Mouse (Mus musculus) ES-Bruce4 (cell line): ENCODE measurements around the gene Unc45b.

ENCODE experiments used
- CTCF ChIP-seq: IDR thresholded peaks from one replicate; pipeline ENCODE4 v1.8.1; 2011; ENCODE audit warnings: low read depth, low read length
- EP300 ChIP-seq: IDR thresholded peaks from 2 replicates; pipeline ENCODE4 v1.6.1; 2011; ENCODE audit warnings: low read depth, low read length; ENCODE audit not compliant: insufficient read depth
- POLR2A ChIP-seq: IDR thresholded peaks from one replicate; pipeline ENCODE4 v1.8.1; 2011; ENCODE audit warnings: low read length; ENCODE audit not compliant: insufficient read depth

- TF ChIP-seq POLR2A (no peak), CTCF (peak; percentile 87), EP300 (0 out of 2 replicates have a peak, but pooled peaks have one; percentile 2)
Observed at GRCm38 (mm10) chr11:82890342-82890762, 20.0 kb upstream of the Unc45b start, which contains the start of gene Rad51d.
